Mouse (Mus musculus): Measurements from ENCODE around the gene Pepd. TPM values are rescaled to one million over a fixed set of nuclear protein-coding genes. Genes with fewer than 3 reads are reported as not detected.

Gene Pepd
- polyA plus RNA-seq, 1 experiment from 2014 or later: 57.8 TPM

- Histone ChIP-seq H3K27me3 (ENCODE audit: control insufficient read depth, insufficient read depth, low read length) (no peaks in the 10 kb centered on the region), H3K4me2 (replicated peaks; ENCODE audit: low read depth, low read length) (peak overlapping the region; percentile 19; the same call in 1 of the 2 replicates), H3K36me3 (ENCODE audit: control insufficient read depth, insufficient read depth, low read length) (no peaks in the 10 kb centered on the region), H3K9ac (ENCODE audit: low read depth, low read length) (peak overlapping the region; percentile 44), H3K27ac (ENCODE audit: low read depth, low read length) (peak overlapping the region; percentile 97), H3K4me1 (replicated peaks; ENCODE audit: control insufficient read depth, insufficient read depth, low read length) (peaks cover 14% of the 10 kb centered on the region), H3K9me3 (ENCODE audit: control insufficient read depth, low read length) (no peaks in the 10 kb centered on the region), H3K4me3 (ENCODE audit: low read depth, low read length) (no peak overlapping the region)
- peak; percentile 83 for ATAC-seq (ENCODE audit: low FRiP score)
- 20% methylated on average over 14 of the region's 14 CpGs for WGBS
- DNase-seq (ENCODE audit: low spot score): peak; percentile 67
Observed at GRCm38 (mm10) chr7:34939262-34939951, 27.2 kb downstream of the Pepd start.

GRCm38 (mm10) chr7:34939952-34940312 lies 27.8 kb downstream of the Pepd start:
- 14% methylated on average over 7 of the region's 7 CpGs for WGBS
- H3K9me3 ChIP-seq (ENCODE audit: control insufficient read depth, low read length): no peaks in the 10 kb centered on the region
- peaks cover 14% of the 10 kb centered on the region for H3K4me1 ChIP-seq (replicated peaks; ENCODE audit: control insufficient read depth, insufficient read depth, low read length)
- DNase-seq (ENCODE audit: low spot score) (peak; percentile 64), ATAC-seq (ENCODE audit: low FRiP score) (peak; percentile 71)
- peak overlapping the region; percentile 44 for H3K9ac ChIP-seq (ENCODE audit: low read depth, low read length)
- no peaks in the 10 kb centered on the region for H3K36me3 ChIP-seq (ENCODE audit: control insufficient read depth, insufficient read depth, low read length)
- no peak overlapping the region for H3K4me3 ChIP-seq (ENCODE audit: low read depth, low read length)
- no peak overlapping the region for H3K4me2 ChIP-seq (replicated peaks; ENCODE audit: low read depth, low read length)
- H3K27me3 ChIP-seq (ENCODE audit: control insufficient read depth, insufficient read depth, low read length): no peaks in the 10 kb centered on the region
- peak overlapping the region; percentile 97 for H3K27ac ChIP-seq (ENCODE audit: low read depth, low read length)

- ATAC-seq (ENCODE audit: low FRiP score) (no peak), DNase-seq (ENCODE audit: low spot score) (no peak)
- Histone ChIP-seq H3K9ac (ENCODE audit: low read depth, low read length) (no peak overlapping the region), H3K27ac (ENCODE audit: low read depth, low read length) (no peak overlapping the region), H3K4me2 (replicated peaks; ENCODE audit: low read depth, low read length) (no peak overlapping the region), H3K4me3 (ENCODE audit: low read depth, low read length) (no peak overlapping the region), H3K9me3 (ENCODE audit: control insufficient read depth, low read length) (no peaks in the 10 kb centered on the region), H3K4me1 (replicated peaks; ENCODE audit: control insufficient read depth, insufficient read depth, low read length) (peaks cover 14% of the 10 kb centered on the region), H3K36me3 (ENCODE audit: control insufficient read depth, insufficient read depth, low read length) (no peaks in the 10 kb centered on the region), H3K27me3 (ENCODE audit: control insufficient read depth, insufficient read depth, low read length) (no peaks in the 10 kb centered on the region)
- 67% methylated on average over 4 of the region's 4 CpGs for WGBS
Observed at GRCm38 (mm10) chr7:34943581-34944123, 31.5 kb downstream of the Pepd start.

- Histone ChIP-seq H3K27ac (ENCODE audit: low read depth, low read length) (peak overlapping the region; percentile 54; the same call in 1 of the 2 replicates), H3K9ac (ENCODE audit: low read depth, low read length) (no peak overlapping the region)
Observed at GRCm38 (mm10) chr7:34946269-34946925, 34.2 kb downstream of the Pepd start.

GRCm38 (mm10) chr7:34954548-34954947 lies 42.4 kb downstream of the Pepd start:
- Histone ChIP-seq H3K4me3 (ENCODE audit: low read depth, low read length) (no peak overlapping the region), H3K27ac (ENCODE audit: low read depth, low read length) (no peak overlapping the region), H3K4me1 (replicated peaks; ENCODE audit: control insufficient read depth, insufficient read depth, low read length) (no peaks in the 10 kb centered on the region), H3K9me3 (ENCODE audit: control insufficient read depth, low read length) (no peaks in the 10 kb centered on the region), H3K36me3 (ENCODE audit: control insufficient read depth, insufficient read depth, low read length) (no peaks in the 10 kb centered on the region), H3K27me3 (ENCODE audit: control insufficient read depth, insufficient read depth, low read length) (no peaks in the 10 kb centered on the region), H3K4me2 (replicated peaks; ENCODE audit: low read depth, low read length) (no peak overlapping the region), H3K9ac (ENCODE audit: low read depth, low read length) (no peak overlapping the region)
- 88% methylated on average over 9 of the region's 9 CpGs for WGBS
- ATAC-seq (ENCODE audit: low FRiP score): no peak
- no peak for DNase-seq (ENCODE audit: low spot score)

More at GRCm38 (mm10) chr7:34946269-34946925, 34.2 kb downstream of the Pepd start:
- ATAC-seq (ENCODE audit: low FRiP score): peak; percentile 69
- peaks cover 2% of the 10 kb centered on the region; the same call in 1 of the 2 replicates for H3K4me1 ChIP-seq (replicated peaks; ENCODE audit: control insufficient read depth, insufficient read depth, low read length)
- no peaks in the 10 kb centered on the region for H3K27me3 ChIP-seq (ENCODE audit: control insufficient read depth, insufficient read depth, low read length)
- DNase-seq (ENCODE audit: low spot score): peak; percentile 27
- H3K9me3 ChIP-seq (ENCODE audit: control insufficient read depth, low read length): no peaks in the 10 kb centered on the region
- H3K36me3 ChIP-seq (ENCODE audit: control insufficient read depth, insufficient read depth, low read length): no peaks in the 10 kb centered on the region
- no peak overlapping the region for H3K4me3 ChIP-seq (ENCODE audit: low read depth, low read length)
- 61% methylated on average over 7 of the region's 7 CpGs for WGBS
- no peak overlapping the region for H3K4me2 ChIP-seq (replicated peaks; ENCODE audit: low read depth, low read length)

- Histone ChIP-seq H3K9me3 (ENCODE audit: control insufficient read depth, low read length) (no peaks in the 10 kb centered on the region), H3K4me1 (replicated peaks; ENCODE audit: control insufficient read depth, insufficient read depth, low read length) (no peaks in the 10 kb centered on the region), H3K9ac (ENCODE audit: low read depth, low read length) (no peak overlapping the region), H3K4me2 (replicated peaks; ENCODE audit: low read depth, low read length) (no peak overlapping the region), H3K36me3 (ENCODE audit: control insufficient read depth, insufficient read depth, low read length) (no peaks in the 10 kb centered on the region), H3K27me3 (ENCODE audit: control insufficient read depth, insufficient read depth, low read length) (no peaks in the 10 kb centered on the region), H3K4me3 (ENCODE audit: low read depth, low read length) (no peak overlapping the region), H3K27ac (ENCODE audit: low read depth, low read length) (no peak overlapping the region)
- DNase-seq (ENCODE audit: low spot score) (no peak), ATAC-seq (ENCODE audit: low FRiP score) (no peak)
- 88% methylated on average over 3 of the region's 3 CpGs for WGBS
Observed at GRCm38 (mm10) chr7:34955295-34955694, 43.1 kb downstream of the Pepd start.

GRCm38 (mm10) chr7:34957138-34957537 lies 45.0 kb downstream of the Pepd start:
- no peaks in the 10 kb centered on the region for H3K4me1 ChIP-seq (replicated peaks; ENCODE audit: control insufficient read depth, insufficient read depth, low read length)
- H3K27ac ChIP-seq (ENCODE audit: low read depth, low read length): no peak overlapping the region
- H3K9me3 ChIP-seq (ENCODE audit: control insufficient read depth, low read length): no peaks in the 10 kb centered on the region
- WGBS: 95% methylated on average over 8 of the region's 8 CpGs
- H3K4me2 ChIP-seq (replicated peaks; ENCODE audit: low read depth, low read length): no peak overlapping the region
- DNase-seq (ENCODE audit: low spot score) (no peak), ATAC-seq (ENCODE audit: low FRiP score) (no peak)
- H3K27me3 ChIP-seq (ENCODE audit: control insufficient read depth, insufficient read depth, low read length): no peaks in the 10 kb centered on the region
- H3K9ac ChIP-seq (ENCODE audit: low read depth, low read length): no peak overlapping the region
- H3K36me3 ChIP-seq (ENCODE audit: control insufficient read depth, insufficient read depth, low read length): no peaks in the 10 kb centered on the region
- H3K4me3 ChIP-seq (ENCODE audit: low read depth, low read length): no peak overlapping the region

- Histone ChIP-seq H3K27me3 (ENCODE audit: control insufficient read depth, insufficient read depth, low read length) (no peaks in the 10 kb centered on the region), H3K4me2 (replicated peaks; ENCODE audit: low read depth, low read length) (no peak overlapping the region), H3K36me3 (ENCODE audit: control insufficient read depth, insufficient read depth, low read length) (no peaks in the 10 kb centered on the region), H3K9me3 (ENCODE audit: control insufficient read depth, low read length) (no peaks in the 10 kb centered on the region), H3K4me1 (replicated peaks; ENCODE audit: control insufficient read depth, insufficient read depth, low read length) (no peaks in the 10 kb centered on the region), H3K4me3 (ENCODE audit: low read depth, low read length) (no peak overlapping the region), H3K9ac (ENCODE audit: low read depth, low read length) (no peak overlapping the region), H3K27ac (ENCODE audit: low read depth, low read length) (no peak overlapping the region)
- no peak for ATAC-seq (ENCODE audit: low FRiP score)
- no peak for DNase-seq (ENCODE audit: low spot score)
- WGBS: 92% methylated on average over 11 of the region's 11 CpGs
Observed at GRCm38 (mm10) chr7:34963889-34964645, 51.9 kb downstream of the Pepd start.
